Mouse (Mus musculus) hindbrain, postnatal 0 days (tissue): ENCODE data around the gene Scgb1b2. TPM values are rescaled to one million over a fixed set of nuclear protein-coding genes. Genes with fewer than 3 reads are reported as not detected.

Experiments used
- ATAC-seq: fragments of 200-750 bp; cut with Nextera tagmentation; 2 replicates; pipeline ENCODE4 v1.8.0; 2017; ENCODE audit warnings: mild to moderate bottlenecking, moderate TSS enrichment, moderate library complexity
- DNase-seq: peaks from one replicate; pipeline ENCODE4 v3.0.0-alpha.2; 2015; ENCODE audit warnings: low spot score
- H3K27ac ChIP-seq: fragments of 300-500 bp; sonication (generic); 2 replicates; pipeline ENCODE4 v1.5.1; 2014; ENCODE audit warnings: mild to moderate bottlenecking
- H3K27me3 ChIP-seq: fragments of 300-500 bp; sonication (generic); 2 replicates; pipeline ENCODE4 v1.6.1; 2014; ENCODE audit warnings: low read length, mixed read lengths; ENCODE audit not compliant: insufficient read depth
- H3K36me3 ChIP-seq: fragments of 300-500 bp; sonication (generic); 2 replicates; pipeline ENCODE4 v1.6.1; 2014; ENCODE audit warnings: low read length, mixed read lengths; ENCODE audit not compliant: insufficient read depth
- H3K4me1 ChIP-seq: fragments of 300-500 bp; sonication (generic); 2 replicates; pipeline ENCODE4 v1.6.1; 2014; ENCODE audit warnings: antibody characterized with exemption, low read length, mixed read lengths; ENCODE audit not compliant: insufficient read depth
- H3K4me2 ChIP-seq: fragments of 300-500 bp; sonication (generic); 2 replicates; pipeline ENCODE4 v1.6.1; 2014; ENCODE audit warnings: low read depth, mild to moderate bottlenecking, low read length, moderate library complexity, mixed read lengths
- H3K4me3 ChIP-seq: fragments of 300-500 bp; sonication (generic); 2 replicates; pipeline ENCODE4 v1.5.1; 2014; ENCODE audit warnings: low read length
- H3K9ac ChIP-seq: fragments of 300-500 bp; sonication (generic); replicated peaks from 2 replicates; pipeline ENCODE4 v1.6.1; 2014; ENCODE audit warnings: mild to moderate bottlenecking, low read length, moderate library complexity, mixed read lengths
- H3K9me3 ChIP-seq: fragments of 300-500 bp; sonication (generic); 2 replicates; pipeline ENCODE4 v1.6.1; 2016; ENCODE audit warnings: low read length, mixed read lengths
- CTCF ChIP-seq: IDR thresholded peaks from 2 replicates; pipeline ENCODE4 v1.5.1; 2016; ENCODE audit warnings: antibody characterized with exemption, control low read depth, low read depth
- WGBS: fragments of 180-500 bp; shearing (Covaris S2); extraction: QIAGEN DNeasy Blood & Tissue Kit; methylation state at CpG from one replicate; pipeline ENCODE4 v1.1.7; 2014; 5-methylcytosine and 5-hydroxymethylcytosine counted together
- polyA plus RNA-seq: library from polyadenylated mRNA; unstranded; fragments of >200 nt; fragmentation: Nextera tagmentation; extraction: Ambion mirVana; gene quantifications from 2 replicates; pipeline ENCODE4 v1.2.1, GENCODE M21; 2015
- total RNA-seq: library from RNA; depleted of rRNA; stranded (reverse); fragments of >200 nt; gene quantifications from 2 replicates; pipeline ENCODE4 v1.2.3, GENCODE M21; 2014; rRNA removed

Gene Scgb1b2
- total RNA-seq: not detected in 2 replicates
- not detected in 2 replicates for polyA plus RNA-seq

- H3K4me3 ChIP-seq: no peak within 1 kb of the TSS
- 85% methylated on average over 3 of the region's 3 CpGs for WGBS
- no peak within 1 kb of the TSS for H3K4me2 ChIP-seq
- no peaks in the 10 kb centered on the region for H3K4me1 ChIP-seq
- no peak within 1 kb of the TSS for H3K9ac ChIP-seq
- no peak for DNase-seq
- peaks cover 12% of the 10 kb centered on the region for H3K9me3 ChIP-seq
- no peaks in the 10 kb centered on the region for H3K36me3 ChIP-seq
- TF ChIP-seq CTCF: no peak
- no peak within 1 kb of the TSS for H3K27ac ChIP-seq
- no peak for ATAC-seq
- no peaks in the 10 kb centered on the region for H3K27me3 ChIP-seq
Measured at GRCm38 (mm10) chr7:31291721-31292120, at the start of gene Scgb1b2. Gene Scgb1b2 (minus strand): TSS chr7:31291821.

- DNase-seq: no peak
- H3K9ac ChIP-seq: no peak within 1 kb of the TSS
- no peak for TF ChIP-seq CTCF
- WGBS: 87% methylated on average over 5 of the region's 5 CpGs
- no peak within 1 kb of the TSS for H3K4me2 ChIP-seq
- H3K36me3 ChIP-seq: no peaks in the 10 kb centered on the region
- peaks cover 17% of the 10 kb centered on the region for H3K9me3 ChIP-seq
- no peak for ATAC-seq
- no peak within 1 kb of the TSS for H3K4me3 ChIP-seq
- H3K27ac ChIP-seq: no peak within 1 kb of the TSS
- H3K4me1 ChIP-seq: no peaks in the 10 kb centered on the region
- H3K27me3 ChIP-seq: no peaks in the 10 kb centered on the region
Measured at GRCm38 (mm10) chr7:31290208-31290607, 1.4 kb downstream of the Scgb1b2 start, which contains the start of gene Scgb2b2. Gene Scgb2b2 (plus strand): TSS chr7:31290508.

Other genes starting within 250 kb of the Scgb1b2 start
- gene Fxyd5, start 249.3 kb downstream of the Scgb1b2 start, total RNA-seq: 15.3 and 22.1 TPM in 2 replicates
- gene Fxyd5, start 249.3 kb downstream of the Scgb1b2 start, polyA plus RNA-seq: 33.3 and 35.3 TPM in 2 replicates
- 234 and 282 TPM in 2 replicates for gene Fxyd7, start 240.4 kb downstream of the Scgb1b2 start, total RNA-seq
- gene Fxyd7, start 240.4 kb downstream of the Scgb1b2 start, polyA plus RNA-seq: 466 and 477 TPM in 2 replicates
- gene Fxyd1, start 234.6 kb downstream of the Scgb1b2 start, total RNA-seq: 24.0 and 26.5 TPM in 2 replicates
- gene Fxyd1, start 234.6 kb downstream of the Scgb1b2 start, polyA plus RNA-seq: 129 and 150 TPM in 2 replicates
- 1.9 and 5.9 TPM in 2 replicates for gene Lgi4, start 232.5 kb downstream of the Scgb1b2 start, total RNA-seq
- gene Lgi4, start 232.5 kb downstream of the Scgb1b2 start, polyA plus RNA-seq: 1.2 and 1.3 TPM in 2 replicates
- gene Fxyd3, start 215.1 kb downstream of the Scgb1b2 start, total RNA-seq: not detected in 2 replicates
- 1.2 and 1.5 TPM in 2 replicates for gene Fxyd3, start 215.1 kb downstream of the Scgb1b2 start, polyA plus RNA-seq
- not detected in 2 replicates for gene Hpn, start 176.5 kb downstream of the Scgb1b2 start, total RNA-seq
- gene Hpn, start 176.5 kb downstream of the Scgb1b2 start, polyA plus RNA-seq: 0.88 and 1.3 TPM in 2 replicates
- gene Scn1b, start 164.8 kb downstream of the Scgb1b2 start, total RNA-seq: 65.7 and 69.5 TPM in 2 replicates
- gene Scn1b, start 164.8 kb downstream of the Scgb1b2 start, polyA plus RNA-seq: 44.3 and 46.0 TPM in 2 replicates
- 256 and 258 TPM in 2 replicates for gene Gramd1a, start 135.9 kb downstream of the Scgb1b2 start, total RNA-seq
- gene Gramd1a, start 135.9 kb downstream of the Scgb1b2 start, polyA plus RNA-seq: 137 and 143 TPM in 2 replicates
- not detected in 2 replicates for gene Scgb2b2, start 1.3 kb downstream of the Scgb1b2 start, total RNA-seq
- gene Scgb2b2, start 1.3 kb downstream of the Scgb1b2 start, polyA plus RNA-seq: not detected in 2 replicates
- gene Scgb2b3, start 70.3 kb upstream of the Scgb1b2 start, total RNA-seq: not detected in 2 replicates
- gene Scgb2b3, start 70.3 kb upstream of the Scgb1b2 start, polyA plus RNA-seq: not detected in 2 replicates
- gene Scgb1b3, start 83.8 kb upstream of the Scgb1b2 start, total RNA-seq: not detected in 2 replicates
- not detected in 2 replicates for gene Scgb1b3, start 83.8 kb upstream of the Scgb1b2 start, polyA plus RNA-seq